Mouse (Mus musculus) telencephalon, adult 2 months (tissue): ENCODE results near the gene Dcdc2c.
A peak's percentile ranks its signal among the peaks of the same experiment; 100 is the strongest.

ENCODE experiments used
- DNase-seq: peaks from one replicate; pipeline ENCODE4 v3.0.0-alpha.2; 2011; ENCODE audit warnings: low read depth, low spot score

Gene Dcdc2c

DNA sequence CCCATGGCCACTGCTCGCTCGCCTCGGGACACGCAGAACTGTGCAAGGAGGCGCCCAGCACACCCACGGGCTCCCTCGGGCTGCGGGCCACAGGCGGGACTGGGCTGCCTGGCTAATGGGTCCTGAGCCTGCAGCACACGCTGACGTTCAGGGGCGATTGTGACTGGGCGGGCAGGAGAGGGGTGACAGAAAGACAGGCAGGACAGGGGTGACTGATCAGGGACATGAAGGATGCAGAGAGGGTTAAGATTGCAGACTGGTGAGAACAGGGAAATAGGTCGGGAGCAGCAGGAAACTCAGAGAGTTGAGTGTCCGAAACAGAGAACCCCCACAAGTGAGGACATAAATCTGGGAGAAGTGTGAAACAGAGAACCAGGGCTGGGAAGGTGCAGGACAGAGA is at the start of gene Dcdc2c:
Gene Dcdc2c (minus strand): TSS at position 101 of the 400 bp plus-strand sequence.
- DNase-seq, result no peak

- no peak for DNase-seq
These were observed 46.4 kb upstream of the Dcdc2c start for GRCm38 (mm10) chr12:28598526-28598991.

DNA sequence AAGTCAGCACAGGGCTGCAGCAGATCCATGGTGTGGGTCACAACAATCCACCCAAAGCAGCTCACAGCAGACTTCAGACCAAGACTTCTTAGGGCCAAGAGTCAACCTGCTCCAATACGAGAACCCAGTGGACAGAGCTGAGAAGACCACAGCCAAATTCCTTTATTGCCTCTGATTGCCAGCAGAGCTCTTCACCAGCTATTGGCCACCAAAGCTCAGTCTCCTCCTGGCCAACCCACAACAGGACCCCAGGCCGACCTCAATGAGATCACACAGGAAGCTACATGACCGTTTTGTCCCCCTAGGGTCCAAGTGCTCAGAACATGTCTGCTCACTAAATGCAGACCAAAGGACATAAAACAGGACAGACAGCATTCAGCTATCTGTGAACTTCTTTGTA is 45.9 kb upstream of the Dcdc2c start:
- no peak for DNase-seq

GRCm38 (mm10) chr12:28597699-28598098 is 45.5 kb upstream of the Dcdc2c start:
- DNase-seq, result no peak

DNA sequence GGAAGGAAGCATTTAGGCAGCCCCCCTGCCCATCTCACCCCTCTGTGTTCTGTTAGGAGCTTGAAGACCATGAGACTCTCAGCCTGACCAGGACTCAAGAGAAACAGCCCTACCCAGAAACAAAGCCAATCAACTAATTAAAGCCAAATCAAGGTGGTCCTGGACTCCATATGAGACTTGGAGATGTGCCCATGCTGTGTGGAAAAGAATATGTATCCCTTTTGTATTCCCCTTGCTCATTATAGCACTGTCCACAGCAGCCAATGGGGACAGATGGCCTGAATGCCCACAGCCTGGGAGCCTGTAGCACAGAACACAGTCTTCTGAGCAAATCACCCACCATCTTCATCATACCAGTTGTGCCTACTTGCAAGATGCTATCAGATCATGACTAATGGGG is 44.7 kb upstream of the Dcdc2c start:
- no peak for DNase-seq

DNA sequence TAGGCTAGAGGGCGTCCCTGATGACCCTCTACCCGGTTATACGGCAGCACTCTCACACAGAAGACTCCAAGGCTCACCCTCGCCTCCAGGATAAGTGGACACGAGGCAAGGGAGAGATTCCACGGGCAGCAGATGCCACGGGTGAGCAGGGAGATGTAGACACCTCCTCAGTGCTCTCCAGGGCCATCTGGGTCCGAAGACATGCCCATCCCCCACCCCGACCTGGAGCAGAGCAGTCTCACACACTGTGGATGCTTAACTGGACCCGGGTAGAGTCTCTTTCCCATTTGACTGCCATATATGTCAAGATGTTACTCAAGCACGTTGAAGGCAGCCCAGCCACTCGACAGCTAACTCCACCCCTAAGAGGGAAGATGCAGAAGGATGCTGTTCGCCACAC is 38.2 kb upstream of the Dcdc2c start:
- DNase-seq, result no peak

- DNase-seq, result peak; percentile 87
These were observed 37.1 kb upstream of the Dcdc2c start for GRCm38 (mm10) chr12:28589090-28589868.

DNA sequence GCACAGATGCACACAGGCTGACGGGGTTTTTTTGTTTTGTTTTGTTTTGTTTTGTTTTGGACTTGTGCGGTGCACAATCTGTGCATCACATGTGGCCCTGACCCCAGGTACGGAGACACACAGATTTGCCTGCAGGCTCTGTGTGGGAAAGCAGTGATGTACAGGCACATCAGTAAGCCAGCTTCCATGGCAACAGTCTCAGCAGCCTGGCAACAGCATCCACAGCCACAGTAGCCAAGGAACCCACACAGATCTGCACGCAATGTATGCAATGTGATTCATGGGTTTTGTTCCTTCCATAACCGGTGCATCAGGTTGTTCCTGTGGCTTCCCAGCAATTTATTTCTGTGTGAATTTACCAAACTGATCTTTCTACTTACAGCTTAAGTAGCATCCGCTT is 35.8 kb upstream of the Dcdc2c start:
- DNase-seq, result peak; percentile 90

DNA sequence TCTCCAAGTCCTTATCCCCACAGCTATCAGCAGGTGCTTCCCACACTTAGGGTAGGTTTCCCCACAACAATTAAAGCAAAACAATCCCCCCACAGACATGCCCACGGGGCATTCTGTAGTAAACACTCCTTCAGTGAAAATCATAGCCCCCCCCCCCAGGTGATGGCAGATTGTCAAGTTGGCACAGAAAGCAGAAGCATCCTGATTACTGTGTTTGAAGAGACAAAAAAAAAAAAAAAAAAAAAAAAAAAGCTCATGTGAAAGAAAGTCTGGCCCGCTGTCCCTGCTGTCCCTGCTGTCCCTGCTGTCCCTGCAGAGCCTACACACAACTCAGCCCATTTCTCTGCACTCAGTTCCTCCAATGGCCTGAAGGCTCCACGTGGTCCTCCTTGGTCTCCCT is 31.8 kb upstream of the Dcdc2c start:
- no peak for DNase-seq

DNA sequence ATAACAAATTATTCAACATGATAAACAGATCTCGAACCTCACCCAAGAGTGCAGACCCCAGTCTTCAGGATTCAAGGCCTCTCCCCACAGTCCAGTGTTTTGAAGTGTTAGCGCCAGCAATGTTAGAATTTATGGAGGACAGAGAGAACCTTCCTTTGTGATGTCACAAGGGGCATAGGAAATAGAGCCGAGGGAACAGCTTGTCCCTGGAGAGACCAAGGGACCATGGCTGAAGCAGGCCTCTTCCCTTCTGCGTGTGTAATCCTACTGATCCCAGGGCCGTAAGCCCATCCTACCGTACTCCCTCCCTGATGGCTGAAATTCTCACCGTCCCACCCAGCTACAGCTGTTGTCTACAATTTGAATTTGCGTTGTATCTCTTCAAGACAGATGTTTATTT is 30.2 kb upstream of the Dcdc2c start, which contains the start of gene Allc:
Gene Allc (minus strand): TSS at position 101 of the 400 bp plus-strand sequence.
- DNase-seq, result no peak

DNA sequence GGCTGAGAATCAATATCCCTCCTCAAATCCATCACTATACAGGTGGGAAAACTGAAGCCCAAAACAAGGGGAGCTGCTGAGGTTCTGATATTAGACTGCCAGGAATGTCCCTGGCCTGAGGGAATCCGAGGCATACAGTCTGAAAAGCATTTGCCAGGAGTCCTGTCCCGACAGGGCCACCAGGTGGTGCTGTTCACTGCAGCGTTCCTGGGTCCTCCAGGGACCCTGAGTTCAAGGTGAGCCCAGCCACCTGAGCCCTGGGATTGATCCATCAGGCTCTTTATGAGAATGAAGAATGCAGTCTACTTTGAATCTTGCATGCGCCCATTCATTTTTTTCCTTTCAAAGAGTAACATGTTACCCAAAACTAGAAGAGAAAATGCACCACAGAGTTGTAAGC is 26.9 kb upstream of the Dcdc2c start:
- DNase-seq, result no peak

GRCm38 (mm10) chr12:28578147-28578546 is 25.9 kb upstream of the Dcdc2c start:
- DNase-seq, result no peak

DNA sequence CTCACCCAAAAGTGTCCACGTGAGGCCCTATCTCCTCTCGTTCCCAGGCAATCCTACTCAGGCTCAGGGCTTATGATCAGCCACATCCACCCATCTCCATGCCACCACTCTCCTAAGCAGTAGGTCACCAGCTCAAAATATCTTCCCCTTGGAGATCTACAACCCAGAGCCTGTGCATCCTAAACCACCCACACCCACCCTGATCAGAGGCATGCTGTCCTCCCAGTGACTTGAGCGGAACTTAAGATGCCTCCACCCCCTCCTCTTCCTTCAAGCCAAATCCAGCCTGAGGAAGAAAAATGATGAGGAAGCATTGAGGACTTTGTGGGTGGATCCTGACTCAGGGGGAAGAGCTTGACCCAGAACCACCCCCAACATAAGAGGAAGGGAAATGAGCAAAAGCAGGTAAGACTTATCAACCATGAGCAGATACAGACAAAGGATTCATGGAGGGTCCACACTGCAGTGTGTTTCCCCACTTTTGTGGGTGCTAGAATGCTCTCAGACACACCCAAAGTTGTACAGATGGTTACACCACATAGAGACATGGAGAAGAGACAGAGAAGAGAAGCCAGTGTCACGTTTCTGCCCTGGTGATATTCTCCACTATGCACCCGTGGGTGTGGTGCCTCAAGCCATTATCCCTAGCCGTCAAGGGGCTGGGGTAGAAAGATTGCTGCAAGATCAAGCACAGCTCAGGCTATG is 23.3 kb upstream of the Dcdc2c start:
- DNase-seq, result no peak

DNA sequence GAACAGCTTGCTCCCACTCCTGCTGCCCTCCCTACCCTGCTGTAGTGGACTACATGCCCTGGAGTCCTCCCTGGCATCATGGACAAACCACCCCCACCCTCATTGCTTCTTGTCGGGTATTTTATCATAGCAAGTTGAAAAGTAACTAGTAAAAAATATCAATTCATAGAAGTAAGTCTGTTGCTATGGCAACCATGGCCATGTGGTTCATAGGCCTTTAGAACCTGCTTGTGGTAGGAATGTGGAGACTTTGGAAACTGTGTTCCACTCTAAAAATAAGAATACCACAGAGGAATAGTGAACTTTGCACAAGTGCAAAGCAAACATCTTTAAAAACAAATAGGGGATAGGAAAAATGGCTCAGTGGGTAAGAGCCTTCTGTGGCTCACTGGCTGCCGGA is 20.0 kb upstream of the Dcdc2c start:
- DNase-seq, result no peak

- no peak for DNase-seq
These were observed 424 bp downstream of the Dcdc2c start for GRCm38 (mm10) chr12:28551775-28552174.

DNA sequence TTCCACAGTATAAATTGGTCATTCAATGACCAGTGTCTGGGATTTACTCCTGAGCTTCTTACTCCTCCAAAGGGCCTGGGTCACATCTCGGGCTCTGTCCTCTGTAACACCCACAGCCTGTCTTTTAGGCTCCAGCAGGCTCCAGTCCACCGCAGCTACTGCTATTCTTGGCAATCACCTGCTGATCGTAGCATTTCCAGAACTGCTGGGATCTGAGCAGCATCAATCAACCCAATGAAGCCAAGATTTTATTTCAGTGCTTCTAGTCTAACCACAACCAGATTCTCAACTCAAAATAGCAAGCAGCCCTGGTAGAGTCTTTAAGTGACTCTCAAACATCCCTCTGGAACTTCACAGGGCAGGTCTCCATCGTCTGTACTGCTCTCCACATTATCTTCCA is 3.3 kb downstream of the Dcdc2c start:
- peak; percentile 9 for DNase-seq

DNA sequence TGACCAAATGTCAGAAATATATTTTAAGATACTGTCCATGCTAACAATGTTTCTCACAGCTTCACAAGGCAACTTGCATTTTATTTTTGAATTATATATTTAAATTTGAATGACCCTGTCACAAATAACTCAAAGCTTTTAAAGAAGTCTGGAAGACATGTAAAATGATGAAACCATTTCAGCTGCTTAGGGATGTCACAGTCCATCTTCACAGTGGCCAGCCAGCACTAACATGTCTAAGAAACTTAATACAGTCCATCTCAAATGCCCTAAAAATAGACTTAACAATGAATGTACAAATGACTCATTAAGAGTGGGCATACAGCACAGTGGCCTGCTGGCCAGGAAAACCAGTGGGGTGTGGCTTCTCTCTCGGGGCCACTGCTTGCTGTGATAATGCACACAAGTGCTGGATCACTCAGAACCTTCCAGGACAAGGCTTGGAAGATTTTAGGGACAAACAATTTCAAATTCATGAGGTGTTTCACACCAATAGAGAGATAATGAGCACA is 37.9 kb downstream of the Dcdc2c start:
- DNase-seq, result no peak

DNA sequence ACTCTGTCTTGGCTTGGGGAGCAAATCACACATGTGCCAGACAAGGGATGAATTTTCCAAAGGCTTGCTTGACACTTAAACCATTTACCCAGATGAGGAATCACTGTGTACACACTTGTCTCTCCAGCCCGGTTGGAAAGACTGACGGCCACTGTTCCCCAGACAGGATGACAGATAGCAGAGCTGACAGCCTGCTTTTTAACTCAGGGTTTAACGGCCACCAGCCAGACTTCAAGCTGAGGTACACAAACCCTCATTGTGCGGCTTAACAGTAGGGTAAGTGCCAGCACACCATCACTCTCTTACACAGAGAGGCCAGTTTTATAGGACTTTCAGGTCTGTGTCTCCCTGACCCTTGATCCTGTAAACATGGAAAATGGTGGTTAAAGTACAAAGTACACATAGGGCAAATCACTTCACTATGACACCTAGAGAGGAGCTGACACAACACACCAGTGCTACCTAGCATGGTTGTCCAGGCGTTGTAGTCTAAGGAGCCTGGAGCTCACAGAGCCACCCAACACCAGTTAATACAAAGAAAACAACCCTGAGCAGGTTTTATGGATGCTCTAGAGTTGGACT is 42.4 kb downstream of the Dcdc2c start:
- no peak for DNase-seq

DNA sequence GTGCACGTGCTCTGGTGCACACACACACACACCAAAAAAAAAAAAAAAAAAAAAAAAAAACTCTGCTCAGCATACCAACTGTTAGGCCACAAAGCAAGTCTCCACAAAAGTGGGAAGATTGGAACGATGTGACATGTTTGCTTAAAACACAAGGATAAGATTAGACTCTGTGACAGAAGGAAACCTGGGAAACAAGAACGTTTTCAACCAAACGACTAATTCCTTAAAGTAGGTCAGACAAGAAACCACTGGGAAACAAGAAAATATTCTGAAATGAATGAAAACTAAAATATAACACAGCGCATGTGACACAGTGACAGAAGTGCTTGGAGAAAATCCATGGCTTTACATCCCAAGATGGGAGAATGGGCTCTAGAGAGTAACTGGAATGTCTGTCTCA is 57.9 kb downstream of the Dcdc2c start:
- peak; percentile 67 for DNase-seq

DNA sequence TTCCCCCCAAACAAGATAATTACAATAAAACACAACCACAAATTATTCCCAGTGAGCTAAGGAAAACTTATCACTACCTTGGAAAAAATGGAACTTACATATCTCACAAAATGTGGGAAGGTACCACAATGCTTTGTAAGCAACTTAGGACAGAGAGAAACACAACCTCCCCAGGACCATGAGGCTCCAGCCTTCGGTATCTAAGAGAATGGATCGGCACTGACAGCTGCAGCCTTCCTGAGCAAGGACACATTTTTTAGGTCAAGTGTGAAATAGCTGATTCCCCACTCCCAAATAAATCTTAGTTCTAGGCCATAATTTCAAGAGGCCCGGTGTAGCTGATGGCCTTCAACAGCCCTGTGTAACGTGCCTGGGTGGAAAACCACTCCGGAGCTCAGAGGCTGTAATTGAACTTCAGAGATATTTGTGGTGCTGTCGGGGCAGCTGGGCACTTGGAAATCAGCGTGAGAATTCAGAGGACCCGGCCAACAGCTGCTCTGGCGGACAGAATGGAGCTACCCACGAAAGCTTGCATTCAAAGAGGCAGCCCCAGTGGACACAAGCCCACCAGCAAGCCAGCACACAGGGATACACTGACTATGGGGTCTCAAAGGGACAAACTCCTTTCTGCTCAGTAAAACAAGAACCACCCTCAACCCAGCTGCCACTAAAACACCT is 69.6 kb downstream of the Dcdc2c start:
- DNase-seq, result no peak

DNA sequence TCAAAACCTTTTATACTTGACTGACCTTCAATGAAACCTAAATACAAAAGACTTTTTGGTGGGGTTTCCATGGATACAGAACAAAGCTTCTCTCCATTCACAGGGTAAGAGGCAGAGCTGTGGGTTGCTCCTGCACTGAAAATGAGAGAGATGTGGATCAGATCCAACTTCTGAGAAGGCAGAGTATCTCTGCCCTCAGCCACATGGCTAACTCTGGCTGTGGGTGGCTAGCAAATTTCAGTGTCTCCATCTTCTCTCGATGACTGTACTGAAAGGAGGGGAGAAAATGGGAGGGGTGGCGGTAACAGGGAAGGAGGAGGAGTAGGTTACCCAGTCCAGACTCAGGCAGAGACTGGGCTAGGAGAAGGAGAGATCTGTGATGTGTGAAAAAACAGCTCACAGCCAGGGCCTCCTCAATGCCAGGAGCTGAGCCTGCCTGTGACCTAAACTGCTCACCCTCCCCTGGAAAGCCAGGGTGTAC is 91.2 kb downstream of the Dcdc2c start:
- peak; percentile 61 for DNase-seq

- DNase-seq, result no peak
These were observed 91.7 kb downstream of the Dcdc2c start for GRCm38 (mm10) chr12:28460523-28460922.
